Mouse (Mus musculus) spleen, adult 2 months (tissue): ENCODE results near the gene Itpr3. TPM values are rescaled to one million over a fixed set of nuclear protein-coding genes. Genes with fewer than 3 reads are reported as not detected.

Source experiments
- DNase-seq, 2 experiments: peaks; one replicate each; pipeline versions ENCODE4 v3.0.0 to v3.0.0-alpha.2; 2012 to 2021; ENCODE audit warnings: low spot score in 2 of 2, low read depth in 1 of 2
- H3K27ac ChIP-seq: fragments of 200-500 bp; 2 replicates; pipeline ENCODE4 v1.5.1; 2012; ENCODE audit warnings: low read length, inconsistent platforms; ENCODE audit not compliant: insufficient read depth
- H3K27me3 ChIP-seq: fragments of 200-500 bp; 2 replicates; pipeline ENCODE4 v1.6.1; 2012; ENCODE audit warnings: mild to moderate bottlenecking, moderate library complexity, low read length, inconsistent platforms; ENCODE audit not compliant: control insufficient read depth, insufficient read depth
- H3K36me3 ChIP-seq: fragments of 200-500 bp; 2 replicates; pipeline ENCODE4 v1.6.1; 2012; ENCODE audit warnings: mild to moderate bottlenecking, low read length, inconsistent platforms; ENCODE audit not compliant: control insufficient read depth, insufficient read depth
- H3K4me1 ChIP-seq: fragments of 200-500 bp; 2 replicates; pipeline ENCODE4 v1.6.1; 2011; ENCODE audit warnings: inconsistent platforms; ENCODE audit not compliant: control insufficient read depth, insufficient read depth, insufficient read length
- H3K4me3 ChIP-seq: fragments of 200-500 bp; 2 replicates; pipeline ENCODE4 v1.5.1; 2011; ENCODE audit warnings: mild to moderate bottlenecking, inconsistent platforms; ENCODE audit not compliant: insufficient read depth, insufficient read length; ENCODE audit errors: extremely low read depth
- CTCF ChIP-seq: fragments of 200-500 bp; IDR thresholded peaks from 2 replicates; pipeline ENCODE4 v1.5.1; 2011; ENCODE audit warnings: mild to moderate bottlenecking, inconsistent platforms; ENCODE audit not compliant: insufficient read depth, insufficient read length, insufficient replicate concordance; ENCODE audit errors: extremely low read depth
- POLR2A ChIP-seq: fragments of 200-500 bp; IDR thresholded peaks from 2 replicates; pipeline ENCODE4 v1.6.1; 2011; ENCODE audit warnings: low read depth, low read length, inconsistent platforms
- WGBS: fragments of 180-500 bp; shearing (Covaris S2); methylation state at CpG from one replicate; pipeline ENCODE4 v1.1.7; 2018; 5-methylcytosine and 5-hydroxymethylcytosine counted together
- polyA plus RNA-seq: library from polyadenylated mRNA; depleted of rRNA; stranded (reverse); fragments of >200 nt; gene quantifications from 2 replicates; pipeline ENCODE4 v1.2.3, GENCODE M21; 2012

The Itpr3 gene
- polyA plus RNA-seq, 1 experiment: 50.9 TPM

DNA sequence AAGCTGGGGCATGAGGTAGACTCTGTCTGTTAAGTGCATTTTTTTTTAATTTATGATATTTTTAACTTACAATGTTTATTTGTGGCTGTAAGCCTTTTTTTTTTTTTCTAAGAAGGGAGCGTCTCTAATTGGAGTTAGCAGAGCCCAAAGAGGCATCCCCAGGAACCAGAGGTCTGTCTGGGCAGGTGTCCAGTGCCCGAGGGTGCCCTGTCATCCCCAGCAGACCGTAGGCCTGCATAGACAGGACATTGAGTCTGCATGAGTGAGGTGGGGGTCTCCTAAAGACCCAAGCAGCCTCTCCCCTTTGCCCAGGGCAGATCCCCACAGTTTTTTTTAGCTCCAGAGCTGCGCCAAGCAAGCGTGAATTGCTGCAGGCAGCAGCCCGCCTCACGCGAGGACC is 98.6 kb downstream of the Itpr3 start:
- DNase-seq: no peak
- no peak overlapping the region for H3K4me3 ChIP-seq
- 91% methylated on average over 8 of the region's 8 CpGs for WGBS
- H3K27ac ChIP-seq: no peak overlapping the region
- no peak for TF ChIP-seq POLR2A
- TF ChIP-seq CTCF: no peak
- no peaks in the 10 kb centered on the region for H3K27me3 ChIP-seq
- H3K4me1 ChIP-seq: no peaks in the 10 kb centered on the region
- H3K36me3 ChIP-seq: no peaks in the 10 kb centered on the region

DNA sequence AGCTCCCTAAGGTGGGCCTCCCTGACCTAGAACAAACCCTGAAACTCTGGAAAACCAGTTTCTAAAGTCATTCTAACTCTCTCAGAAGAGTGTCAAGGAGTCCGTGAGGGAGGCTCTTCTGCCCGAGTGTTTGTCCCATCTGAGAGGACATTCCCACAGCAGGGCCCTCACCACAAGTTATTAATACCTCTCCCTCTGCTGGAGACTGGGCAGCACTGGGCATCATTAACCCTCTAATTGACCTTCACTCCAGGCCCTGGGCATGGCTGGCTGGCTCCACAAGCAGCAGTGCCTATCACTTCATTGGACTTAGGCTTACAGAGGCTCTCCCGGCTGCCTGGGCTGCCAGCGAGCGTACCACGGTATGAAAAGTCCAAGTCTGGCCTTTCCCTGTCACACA is 101.3 kb downstream of the Itpr3 start:
- Histone ChIP-seq H3K36me3 (no peaks in the 10 kb centered on the region), H3K27ac (no peak overlapping the region), H3K27me3 (no peaks in the 10 kb centered on the region), H3K4me1 (no peaks in the 10 kb centered on the region), H3K4me3 (no peak overlapping the region)
- no peak for TF ChIP-seq CTCF
- WGBS: 91% methylated on average over 6 of the region's 6 CpGs
- no peak for DNase-seq

DNA sequence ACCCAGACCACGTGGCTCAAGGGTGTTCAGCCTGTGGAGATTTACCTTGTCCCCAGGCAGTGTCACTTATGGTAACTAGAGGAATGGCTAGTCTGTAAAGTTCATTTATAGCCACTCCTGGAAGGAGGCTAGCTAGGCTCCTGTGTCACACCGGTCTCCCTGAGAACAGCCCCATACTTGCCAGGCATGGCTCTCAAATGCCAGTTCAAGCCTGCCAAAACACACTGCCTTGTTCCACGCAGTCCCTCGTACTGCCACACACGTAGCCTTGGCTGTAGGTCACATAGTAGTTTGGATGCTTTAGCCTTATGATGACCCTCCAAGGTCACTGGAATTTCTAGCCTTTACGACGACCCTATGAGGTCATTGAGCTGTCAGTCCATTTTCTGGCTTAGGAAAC is 102.1 kb downstream of the Itpr3 start:
- H3K4me1 ChIP-seq: no peaks in the 10 kb centered on the region
- H3K27me3 ChIP-seq: no peaks in the 10 kb centered on the region
- TF ChIP-seq POLR2A: no peak
- no peak for TF ChIP-seq CTCF
- no peak overlapping the region for H3K4me3 ChIP-seq
- H3K27ac ChIP-seq: no peak overlapping the region
- H3K36me3 ChIP-seq: no peaks in the 10 kb centered on the region
- DNase-seq: no peak
- 84% methylated on average over 7 of the region's 7 CpGs for WGBS

DNA sequence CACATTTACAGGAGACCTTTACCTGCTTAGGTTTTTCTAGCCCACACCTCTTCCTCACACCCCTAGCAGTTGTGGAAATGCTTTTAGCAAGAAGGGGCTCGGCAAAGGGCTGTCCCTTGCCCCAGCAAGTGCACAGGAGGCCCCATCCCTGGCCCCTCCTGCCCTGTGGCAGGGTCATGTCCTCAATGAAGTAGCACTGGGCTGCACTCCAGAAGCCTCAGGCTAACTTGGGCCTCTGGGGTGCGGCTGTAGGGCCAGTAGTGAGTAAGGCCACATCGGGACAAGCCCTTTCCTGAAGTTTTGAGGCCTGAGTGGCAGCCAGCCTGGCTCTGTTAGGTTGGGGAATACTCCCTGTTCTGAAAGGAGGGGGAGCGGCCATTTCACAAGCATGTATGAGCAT is 103.8 kb downstream of the Itpr3 start:
- Histone ChIP-seq H3K4me1 (no peaks in the 10 kb centered on the region), H3K36me3 (no peaks in the 10 kb centered on the region), H3K27me3 (no peaks in the 10 kb centered on the region), H3K27ac (no peak overlapping the region), H3K4me3 (no peak overlapping the region)
- no peak for DNase-seq
- WGBS: 71% methylated on average over 4 of the region's 4 CpGs
- TF ChIP-seq POLR2A (no peak), CTCF (no peak)

DNA sequence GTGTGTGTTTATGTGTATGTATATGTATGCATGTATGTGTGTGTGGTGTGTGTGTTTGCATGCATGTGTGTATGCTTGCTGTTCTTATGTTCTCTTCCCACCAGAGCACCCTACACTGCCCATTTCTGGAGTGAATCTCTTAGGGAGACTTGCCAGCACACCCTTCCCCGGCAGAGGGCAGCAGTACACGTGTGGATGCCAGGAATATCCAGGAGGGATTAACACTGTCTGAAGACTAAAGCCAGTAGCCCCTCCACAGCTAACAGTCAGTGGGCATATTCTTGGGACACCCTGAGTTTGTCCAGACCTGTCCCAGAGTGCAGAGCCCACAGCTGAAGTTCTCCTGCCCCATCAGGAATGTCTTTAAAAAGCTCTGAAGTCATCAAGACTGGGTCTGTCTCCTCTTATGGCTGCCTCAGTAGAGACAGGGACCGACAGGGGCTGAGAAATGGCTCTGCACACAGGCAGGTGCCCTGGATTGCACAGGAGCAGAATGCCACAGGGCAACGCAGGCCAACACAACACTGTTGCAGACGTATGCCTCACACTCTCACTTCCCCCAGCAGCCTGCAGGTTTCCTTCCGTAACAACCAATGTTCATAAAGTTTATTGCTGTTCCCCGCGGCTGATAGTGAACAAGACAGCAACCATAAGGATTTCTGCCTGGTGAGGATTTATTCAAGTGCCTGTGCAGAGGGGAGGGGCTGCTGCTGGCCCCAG is 108.1 kb downstream of the Itpr3 start:
- WGBS: 45% methylated on average over 8 of the region's 8 CpGs
- no peak overlapping the region for H3K27ac ChIP-seq
- no peak for DNase-seq

DNA sequence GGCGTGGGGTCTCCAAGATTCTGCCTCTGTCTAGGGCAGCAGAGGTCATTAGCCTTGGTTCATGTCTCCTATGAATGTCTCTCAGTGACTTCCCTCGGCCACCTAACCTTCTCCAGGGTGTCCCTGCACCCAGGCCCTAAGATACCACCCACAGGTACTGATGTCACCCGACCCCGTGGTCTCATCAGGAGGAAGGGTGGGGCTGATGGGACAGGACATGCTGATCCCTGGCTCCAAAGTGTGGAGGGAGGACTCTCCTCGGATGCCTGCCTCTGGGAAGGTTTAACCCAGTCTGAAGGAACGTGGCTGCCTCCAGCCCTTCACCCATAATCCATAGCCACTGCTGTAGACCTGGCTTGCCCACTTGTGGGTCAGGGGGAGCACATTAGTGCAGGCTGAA is 109.8 kb downstream of the Itpr3 start:
- Histone ChIP-seq H3K27ac (no peak overlapping the region), H3K36me3 (no peaks in the 10 kb centered on the region), H3K4me3 (no peak overlapping the region), H3K4me1 (no peaks in the 10 kb centered on the region), H3K27me3 (no peaks in the 10 kb centered on the region)
- no peak for DNase-seq
- TF ChIP-seq CTCF (no peak), POLR2A (no peak)
- 83% methylated on average over 6 of the region's 6 CpGs for WGBS

More for the DNA sequence above, 108.1 kb downstream of the Itpr3 start:
- TF ChIP-seq POLR2A (no peak), CTCF (peak; percentile 5; the same call in 1 of the 2 replicates)
- Histone ChIP-seq H3K4me3 (no peak overlapping the region), H3K4me1 (no peaks in the 10 kb centered on the region), H3K36me3 (no peaks in the 10 kb centered on the region), H3K27me3 (no peaks in the 10 kb centered on the region)

DNA sequence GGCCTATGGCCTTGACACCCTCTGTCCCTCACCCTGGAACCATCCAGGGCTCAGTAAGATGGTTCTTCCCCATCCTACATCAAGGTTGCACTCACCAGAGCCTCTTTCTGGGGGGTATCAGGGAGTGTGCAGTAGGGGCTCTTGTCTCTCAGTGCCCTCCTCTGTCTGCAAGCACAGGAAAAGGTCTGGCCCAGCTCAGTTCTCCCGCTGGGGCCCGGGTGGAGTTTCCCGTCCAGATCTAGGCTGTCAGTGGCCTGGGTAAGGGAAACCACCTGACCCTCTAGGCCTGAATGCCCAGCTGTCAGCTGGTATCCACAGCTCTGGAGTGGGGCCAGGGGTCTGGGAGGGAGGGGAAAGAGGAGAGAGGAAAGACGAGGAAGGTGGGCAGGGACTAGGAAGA is 110.4 kb downstream of the Itpr3 start, which contains the start of gene Ip6k3:
TSS of gene Ip6k3 (minus strand) at position 251 of the 400 bp plus-strand sequence.
- WGBS: 57% methylated on average over 4 of the region's 4 CpGs
- no peak for TF ChIP-seq POLR2A
- Histone ChIP-seq H3K27me3 (no peaks in the 10 kb centered on the region), H3K27ac (no peak within 1 kb of the TSS), H3K36me3 (no peaks in the 10 kb centered on the region), H3K4me3 (no peak within 1 kb of the TSS), H3K4me1 (no peaks in the 10 kb centered on the region)
- no peak for DNase-seq
